Mouse (Mus musculus) kidney, postnatal 4 days (tissue): ENCODE results near the gene Il31ra.

Experiments used
- DNase-seq, 2 experiments: peaks; one replicate each; pipeline ENCODE4 v3.0.0; 2021; ENCODE audit warnings: mixed read lengths in 2 of 2

Gene Il31ra

GRCm38 (mm10) chr13:112505436-112505835 lies 88.7 kb downstream of the Il31ra start:
- no peak for DNase-seq

- no peak for DNase-seq
Observed at GRCm38 (mm10) chr13:112503846-112504245, 90.3 kb downstream of the Il31ra start.

GRCm38 (mm10) chr13:112500466-112500865 lies 93.7 kb downstream of the Il31ra start:
- no peak for DNase-seq

- no peak for DNase-seq
Observed at GRCm38 (mm10) chr13:112500027-112500426, 94.1 kb downstream of the Il31ra start.

GRCm38 (mm10) chr13:112494590-112494989 lies 99.6 kb downstream of the Il31ra start:
- no peak for DNase-seq

GRCm38 (mm10) chr13:112492285-112492678 lies 101.9 kb downstream of the Il31ra start:
- no peak for DNase-seq

GRCm38 (mm10) chr13:112491636-112492284 lies 102.4 kb downstream of the Il31ra start:
- no peak for DNase-seq

- DNase-seq: no peak
Observed at GRCm38 (mm10) chr13:112490036-112490435, 104.1 kb downstream of the Il31ra start.

GRCm38 (mm10) chr13:112486676-112487075 lies 107.5 kb downstream of the Il31ra start:
- DNase-seq: no peak

GRCm38 (mm10) chr13:112486236-112486635 lies 107.9 kb downstream of the Il31ra start:
- no peak for DNase-seq

- DNase-seq: no peak
Observed at GRCm38 (mm10) chr13:112483015-112483414, 111.1 kb downstream of the Il31ra start.

GRCm38 (mm10) chr13:112482525-112482924 lies 111.6 kb downstream of the Il31ra start:
- no peak for DNase-seq

- DNase-seq: no peak
Observed at GRCm38 (mm10) chr13:112479926-112480325, 114.2 kb downstream of the Il31ra start.

- no peak for DNase-seq
Observed at GRCm38 (mm10) chr13:112479032-112479431, 115.1 kb downstream of the Il31ra start.

- DNase-seq: no peak
Observed at GRCm38 (mm10) chr13:112473757-112474755, 120.1 kb downstream of the Il31ra start.

- DNase-seq: no peak
Observed at GRCm38 (mm10) chr13:112472401-112473023, 121.6 kb downstream of the Il31ra start.

- DNase-seq: no peak
Observed at GRCm38 (mm10) chr13:112471201-112471600, 123.0 kb downstream of the Il31ra start.
